Mouse (Mus musculus) embryonic facial prominence, embryonic 12.5 days (tissue): Measurements from ENCODE around the gene Utp14b. TPM values are rescaled to one million over a fixed set of nuclear protein-coding genes. Genes with fewer than 3 reads are reported as not detected.
A peak's percentile ranks its signal among the peaks of the same experiment; 100 is the strongest.

Experiments
- ATAC-seq: fragments of 200-750 bp; cut with Nextera tagmentation; 2 replicates; pipeline ENCODE4 v1.8.0; 2017; ENCODE audit not compliant: insufficient number of reproducible peaks, insufficient read depth, low FRiP score, low TSS enrichment
- H3K27ac ChIP-seq: fragments of 300-500 bp; sonication (generic); 2 replicates; pipeline ENCODE4 v1.5.1; 2016; ENCODE audit warnings: mild to moderate bottlenecking
- H3K27me3 ChIP-seq: fragments of 300-500 bp; sonication (generic); 2 replicates; pipeline ENCODE4 v1.6.1; 2016; ENCODE audit warnings: mild to moderate bottlenecking, moderate library complexity
- H3K36me3 ChIP-seq: fragments of 300-500 bp; sonication (generic); 2 replicates; pipeline ENCODE4 v1.6.1; 2016; ENCODE audit warnings: mild to moderate bottlenecking
- H3K4me1 ChIP-seq: fragments of 300-500 bp; sonication (generic); 2 replicates; pipeline ENCODE4 v1.6.1; 2016
- H3K4me2 ChIP-seq: fragments of 300-500 bp; sonication (generic); replicated peaks from 2 replicates; pipeline ENCODE4 v1.6.1; 2016; ENCODE audit warnings: mild to moderate bottlenecking, moderate library complexity
- H3K4me3 ChIP-seq: fragments of 300-500 bp; sonication (generic); 2 replicates; pipeline ENCODE4 v1.5.1; 2016; ENCODE audit warnings: mild to moderate bottlenecking
- H3K9ac ChIP-seq: fragments of 300-500 bp; sonication (generic); 2 replicates; pipeline ENCODE4 v1.6.1; 2016; ENCODE audit warnings: mild to moderate bottlenecking, moderate library complexity
- H3K9me3 ChIP-seq: fragments of 300-500 bp; sonication (generic); 2 replicates; pipeline ENCODE4 v1.6.1; 2016; ENCODE audit warnings: mild to moderate bottlenecking, moderate library complexity
- WGBS: fragments of 180-500 bp; shearing (Covaris S2); methylation state at CpG from one replicate; pipeline ENCODE4 v1.1.7; 2016; 5-methylcytosine and 5-hydroxymethylcytosine counted together
- polyA plus RNA-seq: library from polyadenylated mRNA; unstranded; fragments of >200 nt; fragmentation: Nextera tagmentation; extraction: Ambion mirVana; gene quantifications from 2 replicates; pipeline ENCODE4 v1.2.1, GENCODE M21; 2016

Gene Utp14b
- 5.3 and 5.7 TPM in 2 replicates for polyA plus RNA-seq

- Histone ChIP-seq H3K4me1 (peaks cover 36% of the 10 kb centered on the region), H3K4me3 (peak within 1 kb of the TSS; percentile 98), H3K27me3 (no peaks in the 10 kb centered on the region), H3K4me2 (peak within 1 kb of the TSS; percentile 79), H3K36me3 (no peaks in the 10 kb centered on the region), H3K9ac (peak within 1 kb of the TSS; percentile 98), H3K9me3 (no peaks in the 10 kb centered on the region), H3K27ac (peak within 1 kb of the TSS; percentile 98)
- peak; percentile 98 for ATAC-seq
- under 1% methylated on average over 101 of the region's 104 CpGs for WGBS
Measured at GRCm38 (mm10) chr1:78657671-78658440, at the start of gene Utp14b, which contains the start of gene Acsl3. Gene Utp14b (plus strand): TSS chr1:78658038. Gene Acsl3 (plus strand): TSS chr1:78657825.

- no peak overlapping the region for H3K4me3 ChIP-seq
- H3K36me3 ChIP-seq, result no peaks in the 10 kb centered on the region
- no peak for ATAC-seq
- 11% methylated on average over 12 of the region's 12 CpGs for WGBS
- H3K9ac ChIP-seq, result no peak overlapping the region
- H3K27ac ChIP-seq, result no peak overlapping the region
- peaks cover 7% of the 10 kb centered on the region; the same call in 1 of the 2 replicates for H3K4me1 ChIP-seq
- no peaks in the 10 kb centered on the region for H3K9me3 ChIP-seq
- no peak overlapping the region for H3K4me2 ChIP-seq
- no peaks in the 10 kb centered on the region for H3K27me3 ChIP-seq
Measured at GRCm38 (mm10) chr1:78609134-78609907, 48.5 kb upstream of the Utp14b start.

- H3K4me3 ChIP-seq, result no peak overlapping the region
- peaks cover 7% of the 10 kb centered on the region; the same call in 1 of the 2 replicates for H3K4me1 ChIP-seq
- ATAC-seq, result no peak
- 41% methylated on average over 4 of the region's 4 CpGs for WGBS
- H3K27me3 ChIP-seq, result no peaks in the 10 kb centered on the region
- no peak overlapping the region for H3K4me2 ChIP-seq
- no peak overlapping the region for H3K27ac ChIP-seq
- H3K36me3 ChIP-seq, result no peaks in the 10 kb centered on the region
- H3K9me3 ChIP-seq, result no peaks in the 10 kb centered on the region
- no peak overlapping the region for H3K9ac ChIP-seq
Measured at GRCm38 (mm10) chr1:78611039-78611438, 46.8 kb upstream of the Utp14b start.

GRCm38 (mm10) chr1:78612959-78613358 is 44.9 kb upstream of the Utp14b start:
- Histone ChIP-seq H3K27ac (no peak overlapping the region), H3K4me1 (peaks cover 7% of the 10 kb centered on the region; the same call in 1 of the 2 replicates), H3K9me3 (no peaks in the 10 kb centered on the region), H3K36me3 (no peaks in the 10 kb centered on the region), H3K27me3 (no peaks in the 10 kb centered on the region), H3K9ac (no peak overlapping the region), H3K4me2 (no peak overlapping the region), H3K4me3 (no peak overlapping the region)
- no peak for ATAC-seq
- 75% methylated on average over 1 of the region's 1 CpGs for WGBS

- Histone ChIP-seq H3K4me2 (no peak overlapping the region), H3K9me3 (no peaks in the 10 kb centered on the region), H3K4me1 (no peaks in the 10 kb centered on the region), H3K4me3 (no peak overlapping the region), H3K36me3 (no peaks in the 10 kb centered on the region), H3K27me3 (no peaks in the 10 kb centered on the region), H3K27ac (no peak overlapping the region), H3K9ac (no peak overlapping the region)
- no peak for ATAC-seq
- WGBS, result 92% methylated on average over 2 of the region's 2 CpGs
Measured at GRCm38 (mm10) chr1:78624352-78624751, 33.5 kb upstream of the Utp14b start.

- Histone ChIP-seq H3K4me1 (no peaks in the 10 kb centered on the region), H3K36me3 (no peaks in the 10 kb centered on the region), H3K9me3 (no peaks in the 10 kb centered on the region), H3K4me3 (no peak overlapping the region), H3K27me3 (no peaks in the 10 kb centered on the region), H3K9ac (no peak overlapping the region), H3K4me2 (no peak overlapping the region), H3K27ac (no peak overlapping the region)
- ATAC-seq, result no peak
- 56% methylated on average over 3 of the region's 3 CpGs for WGBS
Measured at GRCm38 (mm10) chr1:78634486-78634885, 23.4 kb upstream of the Utp14b start.

- H3K4me2 ChIP-seq, result no peak overlapping the region
- H3K9ac ChIP-seq, result no peak overlapping the region
- no peaks in the 10 kb centered on the region for H3K4me1 ChIP-seq
- no peak overlapping the region for H3K27ac ChIP-seq
- no peak overlapping the region for H3K4me3 ChIP-seq
- no peaks in the 10 kb centered on the region for H3K9me3 ChIP-seq
- ATAC-seq, result no peak
- H3K27me3 ChIP-seq, result no peaks in the 10 kb centered on the region
- no peaks in the 10 kb centered on the region for H3K36me3 ChIP-seq
Measured at GRCm38 (mm10) chr1:78640871-78641270, 17.0 kb upstream of the Utp14b start.

- H3K4me3 ChIP-seq, result no peak overlapping the region
- H3K27ac ChIP-seq, result no peak overlapping the region
- no peaks in the 10 kb centered on the region for H3K27me3 ChIP-seq
- no peaks in the 10 kb centered on the region for H3K36me3 ChIP-seq
- ATAC-seq, result no peak
- H3K4me1 ChIP-seq, result no peaks in the 10 kb centered on the region
- H3K9me3 ChIP-seq, result no peaks in the 10 kb centered on the region
- H3K9ac ChIP-seq, result no peak overlapping the region
- 94% methylated on average over 3 of the region's 3 CpGs for WGBS
- no peak overlapping the region for H3K4me2 ChIP-seq
Measured at GRCm38 (mm10) chr1:78641791-78642190, 16.0 kb upstream of the Utp14b start.

GRCm38 (mm10) chr1:78642197-78642596 is 15.6 kb upstream of the Utp14b start:
- no peak for ATAC-seq

GRCm38 (mm10) chr1:78647317-78647885 is 10.4 kb upstream of the Utp14b start:
- Histone ChIP-seq H3K4me1 (peaks cover 14% of the 10 kb centered on the region), H3K27ac (no peak overlapping the region), H3K4me2 (no peak overlapping the region), H3K27me3 (no peaks in the 10 kb centered on the region), H3K36me3 (no peaks in the 10 kb centered on the region), H3K4me3 (no peak overlapping the region), H3K9me3 (no peaks in the 10 kb centered on the region), H3K9ac (no peak overlapping the region)
- WGBS, result 51% methylated on average over 8 of the region's 8 CpGs
- no peak for ATAC-seq

More at GRCm38 (mm10) chr1:78642197-78642596, 15.6 kb upstream of the Utp14b start:
- Histone ChIP-seq H3K4me3 (no peak overlapping the region), H3K27ac (no peak overlapping the region), H3K9me3 (no peaks in the 10 kb centered on the region), H3K9ac (no peak overlapping the region), H3K4me2 (no peak overlapping the region), H3K4me1 (peaks cover under 1% of the 10 kb centered on the region; the same call in 1 of the 2 replicates), H3K36me3 (no peaks in the 10 kb centered on the region), H3K27me3 (no peaks in the 10 kb centered on the region)
- 84% methylated on average over 2 of the region's 2 CpGs for WGBS

GRCm38 (mm10) chr1:78649269-78650061 is 8.4 kb upstream of the Utp14b start:
- Histone ChIP-seq H3K9me3 (no peaks in the 10 kb centered on the region), H3K4me1 (peaks cover 14% of the 10 kb centered on the region), H3K4me3 (no peak overlapping the region), H3K27me3 (no peaks in the 10 kb centered on the region), H3K27ac (peak overlapping the region; percentile 69), H3K9ac (no peak overlapping the region), H3K4me2 (no peak overlapping the region), H3K36me3 (no peaks in the 10 kb centered on the region)
- peak; percentile 86 for ATAC-seq
- 21% methylated on average over 6 of the region's 6 CpGs for WGBS
